Mouse (Mus musculus): ENCODE results near the gene Asb8.

Gene Asb8

GRCm38 (mm10) chr15:98155944-98156343 lies 9.5 kb downstream of the Asb8 start:
- no peak for DNase-seq (ENCODE audit: low read depth, low spot score)

DNA sequence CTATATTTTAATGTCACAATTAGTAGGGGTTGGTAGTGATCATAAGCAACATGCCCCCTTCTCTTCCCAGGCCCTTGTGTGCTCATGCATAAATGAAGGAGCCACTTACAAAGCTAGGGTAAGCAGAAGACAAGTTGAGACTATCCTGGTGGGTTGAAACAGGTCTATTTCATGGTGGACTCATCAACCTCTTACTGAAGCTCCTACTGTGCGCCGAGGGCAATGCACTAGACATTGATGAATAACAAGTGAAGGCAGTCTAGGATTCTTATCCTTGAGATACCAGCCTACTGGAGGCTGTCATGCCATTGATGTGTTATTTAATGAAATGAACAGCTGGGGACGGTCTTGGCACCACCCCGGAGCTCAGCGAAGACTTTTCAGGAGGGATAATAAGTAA lies 10.2 kb downstream of the Asb8 start:
- no peak for DNase-seq (ENCODE audit: low read depth, low spot score)

GRCm38 (mm10) chr15:98154631-98155030 lies 10.8 kb downstream of the Asb8 start:
- DNase-seq (ENCODE audit: low read depth, low spot score) = no peak

DNA sequence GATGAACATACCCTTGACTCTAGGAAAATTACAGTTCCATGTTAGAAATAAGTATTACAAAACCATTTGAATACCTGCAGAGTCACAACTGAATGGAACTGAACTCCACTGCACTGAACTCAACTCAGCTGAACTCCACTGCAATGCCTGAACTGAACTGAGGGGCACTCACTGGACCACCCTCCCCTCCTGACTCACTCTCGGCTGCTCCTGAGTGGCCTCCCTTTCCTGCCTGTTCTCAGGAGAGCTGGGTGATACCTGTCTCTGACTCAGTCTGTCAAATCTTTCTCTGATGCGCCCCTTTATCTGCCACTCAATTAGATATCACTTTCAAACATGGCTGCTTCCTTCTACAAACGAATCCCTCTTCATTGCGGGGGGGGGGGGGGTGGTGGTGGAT lies 11.3 kb downstream of the Asb8 start:
- DNase-seq (ENCODE audit: low read depth, low spot score) = no peak

GRCm38 (mm10) chr15:98153625-98154024 lies 11.8 kb downstream of the Asb8 start:
- peak; percentile 34 for DNase-seq (ENCODE audit: low read depth, low spot score)

DNA sequence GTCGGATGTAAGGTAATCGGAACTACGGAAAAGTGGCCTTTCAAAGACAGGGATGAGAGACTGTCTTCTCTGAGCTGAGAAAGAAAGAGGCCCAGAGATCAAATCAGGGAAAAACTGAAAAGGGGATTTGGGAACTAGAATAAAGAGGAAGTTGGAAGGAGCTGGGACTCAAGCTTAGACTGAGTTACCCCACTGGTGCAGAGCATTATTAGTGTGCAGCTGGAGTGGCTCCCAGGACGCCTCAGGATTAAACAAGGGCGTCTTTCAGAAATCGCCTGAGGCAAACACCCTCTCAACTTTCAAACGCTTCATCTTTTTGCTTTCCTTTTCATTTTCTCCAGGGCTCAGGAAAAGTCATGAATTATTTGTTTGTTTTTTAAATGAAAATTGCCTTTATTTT lies 12.5 kb downstream of the Asb8 start:
- no peak for DNase-seq (ENCODE audit: low read depth, low spot score)

- no peak for DNase-seq (ENCODE audit: low read depth, low spot score)
These were observed 16.2 kb downstream of the Asb8 start for GRCm38 (mm10) chr15:98149166-98149602.

DNA sequence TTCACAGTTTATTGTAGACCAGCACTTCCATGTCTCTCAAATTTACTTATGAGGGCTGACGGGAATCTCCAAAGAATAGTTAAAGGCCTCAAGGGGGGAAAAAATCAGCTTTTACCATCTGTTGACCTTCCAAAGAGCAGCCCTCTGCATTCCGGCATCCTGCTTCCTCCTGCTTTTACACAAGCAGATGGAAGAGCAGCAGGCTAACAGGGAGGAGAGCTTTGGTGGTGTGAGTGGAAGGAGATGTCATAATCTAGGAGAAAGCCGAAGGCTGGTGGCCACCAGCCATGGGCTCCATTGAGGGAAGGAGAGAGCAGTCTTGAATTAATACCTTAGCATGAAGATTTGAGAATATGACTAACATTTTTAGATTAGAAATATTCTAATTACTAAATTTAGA lies 17.1 kb downstream of the Asb8 start:
- no peak for DNase-seq (ENCODE audit: low read depth, low spot score)

GRCm38 (mm10) chr15:98145559-98146181 lies 19.8 kb downstream of the Asb8 start:
- DNase-seq (ENCODE audit: low read depth, low spot score) = peak; percentile 82

DNA sequence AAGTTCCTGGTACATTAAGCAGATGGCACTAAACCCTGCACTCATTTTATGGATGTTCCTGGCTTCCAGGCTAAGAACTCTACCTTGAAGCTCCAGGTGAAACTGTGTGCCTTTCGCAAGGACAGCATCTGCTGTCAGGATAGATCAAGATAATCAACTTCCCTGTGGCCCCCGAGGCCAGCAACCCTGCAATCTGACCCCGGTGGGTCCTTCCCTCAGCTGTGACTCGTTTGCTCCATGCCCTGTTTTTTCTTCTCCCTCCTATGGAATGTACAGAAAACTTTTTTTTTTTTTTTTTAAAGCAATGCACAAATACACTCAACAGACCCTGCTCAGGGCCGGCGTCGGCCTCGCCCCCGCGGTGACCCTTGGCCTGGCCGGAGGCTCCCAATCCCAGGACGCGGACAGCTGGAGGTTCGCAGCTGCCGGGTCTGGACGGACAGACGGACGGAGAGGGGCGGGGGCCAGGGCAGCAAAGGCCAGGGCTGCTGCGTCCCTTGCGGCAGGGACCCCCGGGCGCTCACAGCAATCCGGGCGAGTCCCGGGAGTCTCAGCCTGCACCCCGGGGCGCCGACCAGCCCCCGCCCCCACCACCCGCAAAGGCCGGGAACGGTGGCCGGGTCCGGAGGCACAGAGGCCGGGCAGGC lies 20.4 kb downstream of the Asb8 start:
- no peak for DNase-seq (ENCODE audit: low read depth, low spot score)

DNA sequence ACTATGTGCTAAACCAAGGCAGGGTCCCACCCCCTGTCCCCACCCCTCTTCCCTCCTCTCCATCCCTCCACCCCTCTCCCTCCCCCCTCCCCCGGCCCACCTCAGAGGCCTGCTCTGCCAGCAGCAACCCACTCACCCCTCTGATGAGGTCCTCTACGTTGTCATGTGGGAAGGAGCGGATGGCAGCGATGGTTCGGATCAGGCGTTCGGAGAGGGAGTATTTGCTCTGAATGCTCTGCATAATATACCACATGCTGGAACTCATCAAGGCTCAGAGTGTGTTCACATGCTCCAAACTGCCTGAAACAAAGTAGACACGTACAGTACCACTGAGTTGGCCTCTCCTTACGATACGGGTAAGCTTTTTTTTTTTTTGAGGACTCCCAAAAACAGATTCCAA lies 22.9 kb downstream of the Asb8 start:
- no peak for DNase-seq (ENCODE audit: low read depth, low spot score)

- DNase-seq (ENCODE audit: low read depth, low spot score) = no peak
These were observed 24.6 kb downstream of the Asb8 start for GRCm38 (mm10) chr15:98140809-98141208.

GRCm38 (mm10) chr15:98139763-98140162 lies 25.7 kb downstream of the Asb8 start:
- no peak for DNase-seq (ENCODE audit: low read depth, low spot score)

DNA sequence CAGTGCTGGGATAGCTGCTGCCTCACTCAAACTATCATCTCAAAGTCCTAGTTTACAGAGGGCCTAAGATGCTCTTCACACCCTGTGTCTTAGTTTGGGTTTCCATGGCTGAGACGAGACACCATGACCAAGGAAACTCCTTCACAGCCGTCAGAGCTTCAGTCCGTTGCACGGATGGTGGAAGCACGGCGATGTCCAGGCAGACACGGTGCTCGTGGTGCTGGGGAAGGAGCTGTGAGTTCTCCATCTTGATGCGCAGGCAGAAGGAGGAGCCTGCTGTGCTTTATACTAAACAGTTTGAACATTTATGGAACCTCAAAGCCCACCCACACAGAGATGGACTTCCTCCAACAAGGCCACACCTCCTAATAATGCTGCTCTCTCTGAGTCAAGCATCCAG lies 28.6 kb downstream of the Asb8 start:
- no peak for DNase-seq (ENCODE audit: low read depth, low spot score)

DNA sequence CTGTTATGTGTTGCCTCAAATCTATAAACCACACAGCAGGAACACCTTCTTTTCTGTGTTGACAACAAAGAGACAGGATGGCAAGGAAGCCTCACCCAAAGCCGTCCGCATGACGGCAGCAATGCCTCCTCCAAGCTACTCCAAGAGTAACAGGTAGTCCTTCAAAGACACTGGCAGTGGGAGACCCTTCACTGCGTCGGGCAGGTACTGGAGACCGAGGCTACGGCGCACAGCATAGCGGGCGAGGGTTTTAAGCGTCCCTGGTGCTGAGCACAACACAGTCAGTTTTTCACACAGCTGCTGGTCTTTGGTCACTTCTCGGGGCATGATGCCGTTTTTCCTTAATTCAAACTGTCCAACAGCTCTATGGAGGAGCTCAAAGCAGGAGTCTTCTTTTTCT lies 29.8 kb downstream of the Asb8 start:
- no peak for DNase-seq (ENCODE audit: low read depth, low spot score)

GRCm38 (mm10) chr15:98134666-98135065 lies 30.8 kb downstream of the Asb8 start:
- DNase-seq (ENCODE audit: low read depth, low spot score) = no peak

- DNase-seq (ENCODE audit: low read depth, low spot score) = no peak
These were observed 31.4 kb downstream of the Asb8 start for GRCm38 (mm10) chr15:98134034-98134433.

DNA sequence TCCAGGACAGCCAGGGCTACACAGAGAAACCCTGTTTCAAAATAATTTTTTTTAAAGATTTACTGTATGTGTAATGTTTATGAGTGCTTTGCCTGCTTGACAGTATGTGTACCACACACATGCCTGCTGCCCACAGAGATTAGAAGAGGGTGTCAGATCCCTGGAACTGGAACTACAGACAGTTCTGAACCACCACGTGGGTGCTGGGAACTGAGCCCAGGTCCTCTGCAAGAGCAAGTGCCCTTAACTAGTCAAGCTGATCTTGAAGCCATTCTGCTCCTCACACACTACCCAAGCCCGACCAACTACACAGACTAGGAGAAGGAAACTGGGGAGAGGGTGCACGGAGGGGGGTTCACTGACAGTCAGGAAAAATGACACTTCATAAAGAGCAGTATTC lies 32.0 kb downstream of the Asb8 start:
- DNase-seq (ENCODE audit: low read depth, low spot score) = no peak

DNA sequence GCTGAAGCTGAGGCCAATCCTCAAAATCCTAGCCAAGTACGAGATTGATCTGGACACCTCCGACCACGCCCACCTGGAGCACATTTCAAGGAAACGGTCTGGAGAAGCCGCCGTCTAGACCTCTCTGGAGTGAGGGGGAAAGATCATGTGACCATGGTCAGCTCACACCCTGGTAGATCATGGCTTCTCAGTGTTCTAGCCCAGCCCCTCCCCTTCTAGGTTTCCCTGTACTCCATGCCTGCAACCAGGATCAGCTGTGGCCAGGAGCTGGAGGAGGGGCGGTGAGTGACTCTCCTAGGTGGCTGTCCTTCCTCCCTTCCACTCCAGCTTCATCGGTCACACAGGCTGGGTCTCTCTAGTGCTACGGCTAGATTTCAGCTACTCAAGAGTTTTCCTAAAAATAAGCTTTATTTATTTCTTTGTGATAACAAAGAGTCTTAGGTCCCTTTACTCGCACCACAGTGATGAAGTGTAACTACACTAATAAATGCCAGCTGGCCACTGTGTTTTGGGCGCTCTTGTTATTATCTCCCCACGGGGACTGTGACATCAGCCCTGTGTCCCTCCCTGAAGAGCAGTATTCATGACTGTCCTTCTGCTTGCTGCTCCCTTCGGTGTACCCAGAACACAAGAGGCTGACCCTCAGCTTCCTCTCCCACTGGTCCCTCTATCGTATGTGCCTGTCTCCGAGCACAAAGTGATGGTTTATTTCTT lies 33.3 kb downstream of the Asb8 start:
- DNase-seq (ENCODE audit: low read depth, low spot score) = no peak

- no peak for DNase-seq (ENCODE audit: low read depth, low spot score)
These were observed 34.0 kb downstream of the Asb8 start for GRCm38 (mm10) chr15:98131451-98131850.

DNA sequence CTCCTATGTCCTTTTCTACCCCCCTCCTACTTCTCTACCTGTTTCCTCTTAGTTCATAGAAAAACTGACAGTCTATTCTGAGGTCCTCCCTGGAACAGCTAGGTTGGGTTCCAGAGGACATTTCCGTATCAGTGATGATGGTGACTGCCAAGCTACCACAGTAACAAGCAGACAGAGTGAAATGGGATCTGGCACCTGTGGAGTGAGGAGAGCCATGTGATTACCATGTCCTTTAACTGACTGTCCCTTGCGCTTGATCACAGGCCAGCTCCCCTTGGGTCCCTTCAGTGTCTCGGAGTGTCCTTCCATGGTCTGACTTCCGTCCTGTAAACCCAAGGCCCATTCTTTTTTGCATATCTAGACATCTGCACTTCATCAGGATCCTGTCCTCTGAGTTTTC lies 34.4 kb downstream of the Asb8 start:
- no peak for DNase-seq (ENCODE audit: low read depth, low spot score)

- no peak for DNase-seq (ENCODE audit: low read depth, low spot score)
These were observed 44.6 kb downstream of the Asb8 start for GRCm38 (mm10) chr15:98120831-98121230.

DNA sequence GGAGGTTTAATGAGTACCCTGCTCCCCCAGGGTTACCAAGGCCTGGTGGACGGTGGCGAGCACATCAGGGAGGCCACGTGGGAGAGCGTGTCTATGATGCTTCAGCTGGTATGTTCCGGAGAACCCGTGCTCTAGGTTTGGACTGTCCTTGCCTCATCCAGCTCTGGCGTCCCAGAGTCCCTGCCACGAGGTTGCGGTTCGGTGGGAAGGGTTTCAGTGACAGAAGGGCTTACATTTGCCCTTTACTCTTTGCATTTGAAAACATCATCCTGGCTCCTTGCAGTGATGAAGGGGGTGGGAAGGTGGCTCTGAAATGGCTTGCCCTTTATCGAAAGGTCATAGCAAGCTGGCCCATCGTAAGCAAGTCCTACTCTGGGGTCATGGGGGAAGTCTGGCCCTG lies 46.1 kb downstream of the Asb8 start:
- DNase-seq (ENCODE audit: low read depth, low spot score) = no peak
